Mouse (Mus musculus) adrenal gland, postnatal 36 days (tissue): ENCODE measurements around the gene Bpifb9a. TPM values are rescaled to one million over a fixed set of nuclear protein-coding genes. Genes with fewer than 3 reads are reported as not detected.
"Not testable (repeated sequence)": the region's sequence is repeated elsewhere in the genome, so short reads cannot be mapped to it uniquely, and the experiment has no call there.

Experiments
- DNase-seq, 2 experiments: peaks; one replicate each; pipeline ENCODE4 v3.0.0; 2021; ENCODE audit warnings: mixed read lengths in 1 of 2
- long read RNA-seq, 2 experiments: library from polyadenylated mRNA; stranded (forward); transcript quantifications; one replicate each; pipeline ENCODE4 v2.0.0; 2021; ENCODE audit warnings: borderline sequencing depth in 2 of 2
- total RNA-seq, 2 experiments: library from RNA; stranded (reverse); gene quantifications; 2 replicates each; pipeline ENCODE4 v1.2.3; 2021

Bpifb9a gene
- total RNA-seq = not detected
- long read RNA-seq, experiment 1 = 0 reads
- long read RNA-seq, experiment 2 = 0 reads

GRCm38 (mm10) chr2:154257554-154257953 lies at the start of gene Bpifb9a:
TSS of gene Bpifb9a (plus strand) at chr2:154257854.
- DNase-seq = not testable (repeated sequence)

GRCm38 (mm10) chr2:154209112-154209511 lies 48.5 kb upstream of the Bpifb9a start:
- DNase-seq = no peak

- no peak for DNase-seq
Measured at GRCm38 (mm10) chr2:154211121-154211520, 46.5 kb upstream of the Bpifb9a start.

- no peak for DNase-seq
Measured at GRCm38 (mm10) chr2:154211881-154212280, 45.8 kb upstream of the Bpifb9a start.

- peak; percentile 84 to 92 for DNase-seq
Measured at GRCm38 (mm10) chr2:154215191-154215590, 42.5 kb upstream of the Bpifb9a start.

- DNase-seq = no peak
Measured at GRCm38 (mm10) chr2:154219950-154220349, 37.7 kb upstream of the Bpifb9a start.

- DNase-seq = peak in 1 of 2 experiments; percentile 12
Measured at GRCm38 (mm10) chr2:154223265-154223916, 34.3 kb upstream of the Bpifb9a start, which contains the start of gene Bpifb5. TSS of gene Bpifb5 (plus strand) at chr2:154223742.

GRCm38 (mm10) chr2:154223917-154224273 lies 33.8 kb upstream of the Bpifb9a start:
- DNase-seq = no peak

GRCm38 (mm10) chr2:154226991-154227390 lies 30.7 kb upstream of the Bpifb9a start:
- no peak for DNase-seq

- DNase-seq = no peak
Measured at GRCm38 (mm10) chr2:154227830-154228229, 29.8 kb upstream of the Bpifb9a start.

- DNase-seq = no peak
Measured at GRCm38 (mm10) chr2:154233426-154233825, 24.2 kb upstream of the Bpifb9a start.

GRCm38 (mm10) chr2:154240771-154241170 lies 16.9 kb upstream of the Bpifb9a start:
- no peak for DNase-seq

- DNase-seq = not testable (repeated sequence)
Measured at GRCm38 (mm10) chr2:154242726-154243125, 14.9 kb upstream of the Bpifb9a start.

GRCm38 (mm10) chr2:154243356-154244036 lies 14.2 kb upstream of the Bpifb9a start:
- DNase-seq = no peak

GRCm38 (mm10) chr2:154245322-154245721 lies 12.3 kb upstream of the Bpifb9a start:
- DNase-seq = no peak

GRCm38 (mm10) chr2:154255254-154255653 lies 2.4 kb upstream of the Bpifb9a start:
- not testable (repeated sequence) for DNase-seq

- DNase-seq = no peak
Measured at GRCm38 (mm10) chr2:154255770-154256169, 1.9 kb upstream of the Bpifb9a start.

- not testable (repeated sequence) for DNase-seq
Measured at GRCm38 (mm10) chr2:154264397-154264796, 6.7 kb downstream of the Bpifb9a start.

GRCm38 (mm10) chr2:154291866-154292265 lies 34.2 kb downstream of the Bpifb9a start:
- peak; percentile 38 to 48 for DNase-seq

- no peak for DNase-seq
Measured at GRCm38 (mm10) chr2:154292833-154293232, 35.2 kb downstream of the Bpifb9a start.

GRCm38 (mm10) chr2:154294746-154295145 lies 37.1 kb downstream of the Bpifb9a start:
- DNase-seq = peak; percentile 33 to 38

GRCm38 (mm10) chr2:154300496-154300895 lies 42.8 kb downstream of the Bpifb9a start:
- DNase-seq = peak; percentile 84 to 90

GRCm38 (mm10) chr2:154301763-154302162 lies 44.1 kb downstream of the Bpifb9a start:
- no peak for DNase-seq

- DNase-seq = not testable (repeated sequence)
Measured at GRCm38 (mm10) chr2:154304604-154305003, 47.0 kb downstream of the Bpifb9a start.
